Mouse (Mus musculus) naive thymus-derived CD4-positive, alpha-beta T cell, adult 5 months (primary cell): ENCODE data around the gene Oas1g. TPM values are rescaled to one million over a fixed set of nuclear protein-coding genes. Genes with fewer than 3 reads are reported as not detected.

ENCODE experiments used
- polyA plus RNA-seq: library from polyadenylated mRNA; unstranded; fragments of 100-300 nt; shearing (Covaris generic); gene quantifications from one replicate; pipeline ENCODE4 v1.2.1, GENCODE M21; 2017

Gene Oas1g
- polyA plus RNA-seq, result not detected

DNA sequence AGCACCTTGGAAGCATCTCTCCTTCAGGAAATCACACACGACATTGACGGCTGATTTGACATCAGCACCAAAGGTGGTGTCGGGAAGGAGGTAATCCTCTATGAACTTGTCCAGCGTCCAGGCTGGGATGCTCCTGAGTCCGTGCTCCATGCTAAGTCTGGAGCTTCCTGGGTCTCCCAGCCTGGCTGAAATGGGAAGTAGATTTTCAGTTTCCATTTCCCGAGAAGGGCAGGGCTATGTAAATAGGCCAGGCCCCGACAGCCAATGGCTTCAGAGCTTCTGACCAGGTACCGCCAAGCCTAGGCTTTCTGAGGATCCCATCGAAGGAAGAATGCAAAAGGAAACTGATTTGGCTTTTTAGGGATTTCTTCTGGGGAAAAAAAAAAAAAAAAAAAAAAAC is at the start of gene Oas1g:
Gene Oas1g (minus strand): TSS at position 201 of the 400 bp plus-strand sequence.

DNA sequence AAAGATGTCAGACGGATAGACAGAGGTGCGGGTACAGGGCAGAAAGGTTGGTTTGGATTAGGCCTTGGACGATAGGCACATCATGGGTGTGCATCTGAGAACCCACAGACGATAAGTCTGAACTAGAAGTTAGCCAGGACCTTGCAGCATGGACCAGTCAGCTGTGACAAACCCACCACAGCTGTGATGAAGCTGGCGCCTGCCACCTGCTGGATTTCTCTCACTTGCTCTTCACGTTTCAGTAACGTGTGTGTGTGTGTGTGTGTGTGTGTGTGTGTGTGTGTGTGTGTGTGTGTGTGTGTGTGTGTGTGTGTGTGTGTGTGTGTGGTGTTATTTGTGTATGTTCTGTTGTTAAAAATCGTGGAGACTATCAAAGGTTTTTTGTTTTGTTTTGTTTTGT is 26.8 kb upstream of the Oas1g start, which contains the start of gene Oas1d:
Gene Oas1d (plus strand): TSS at position 333 of the 400 bp plus-strand sequence.

DNA sequence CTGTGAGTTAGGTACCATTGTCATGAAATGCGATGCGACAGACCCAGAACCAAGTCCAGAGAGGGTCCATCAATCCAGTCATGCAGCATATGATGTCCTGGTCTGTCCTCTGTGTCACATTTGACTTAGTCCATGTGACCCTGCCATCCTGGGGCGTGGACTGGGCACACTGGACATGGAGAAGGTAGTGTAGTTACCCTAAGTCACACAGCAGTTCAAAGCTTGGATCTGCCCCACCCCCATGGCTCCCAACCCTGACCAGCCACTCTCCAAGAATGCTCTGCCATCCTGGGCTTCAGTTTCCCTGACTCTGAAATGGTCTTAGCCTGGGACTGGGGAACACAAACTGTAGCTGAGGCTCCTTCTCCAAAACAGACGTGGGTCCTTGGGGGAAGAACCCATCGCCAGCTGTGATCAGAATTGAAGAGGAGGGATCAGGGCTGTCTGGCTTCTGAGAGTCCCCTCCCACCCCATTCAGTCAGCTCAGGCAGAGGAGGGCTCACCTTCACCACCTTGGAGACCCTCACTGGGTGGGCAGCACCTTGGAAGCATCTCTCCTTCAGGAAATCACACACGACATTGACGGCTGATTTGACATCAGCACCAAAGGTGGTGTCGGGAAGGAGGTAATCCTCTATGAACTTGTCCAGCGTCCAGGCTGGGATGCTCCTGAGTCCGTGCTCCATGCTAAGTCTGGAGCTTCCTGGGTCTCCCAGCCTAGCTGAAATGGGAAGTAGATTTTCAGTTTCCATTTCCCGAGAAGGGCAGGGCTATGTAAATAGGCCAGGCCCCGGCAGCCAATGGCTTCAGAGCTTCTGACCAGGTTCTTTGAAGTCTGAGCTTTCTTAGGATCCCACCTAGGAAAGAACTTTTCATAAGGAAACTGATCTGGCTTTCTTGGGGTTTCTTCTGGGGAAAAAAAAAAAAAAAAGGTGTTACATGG is 19.6 kb upstream of the Oas1g start, which contains the start of gene Oas1a:
Gene Oas1a (minus strand): TSS at position 731 of the 943 bp plus-strand sequence.

DNA sequence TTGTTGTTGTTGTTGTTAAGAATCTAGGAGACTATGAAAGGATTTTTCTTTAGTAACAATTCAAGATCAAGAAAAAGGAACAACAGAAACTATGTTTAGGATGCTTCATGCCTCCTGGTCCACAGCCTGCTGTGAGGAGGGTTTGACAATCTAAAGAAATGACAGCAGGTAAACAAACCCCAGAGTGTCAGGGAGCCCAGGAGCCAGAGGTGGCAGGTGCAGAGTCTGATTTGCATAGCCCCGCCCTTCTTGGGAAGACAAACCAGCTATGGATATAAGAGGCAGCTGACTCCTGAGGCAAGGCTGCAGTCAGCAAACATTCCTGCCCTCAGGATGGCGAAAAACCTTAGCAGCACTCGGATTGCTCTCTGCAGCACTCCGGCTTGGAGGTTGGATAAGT is 26.3 kb downstream of the Oas1g start, which contains the start of gene Oas1h:
Gene Oas1h (plus strand): TSS at position 301 of the 400 bp plus-strand sequence.

DNA sequence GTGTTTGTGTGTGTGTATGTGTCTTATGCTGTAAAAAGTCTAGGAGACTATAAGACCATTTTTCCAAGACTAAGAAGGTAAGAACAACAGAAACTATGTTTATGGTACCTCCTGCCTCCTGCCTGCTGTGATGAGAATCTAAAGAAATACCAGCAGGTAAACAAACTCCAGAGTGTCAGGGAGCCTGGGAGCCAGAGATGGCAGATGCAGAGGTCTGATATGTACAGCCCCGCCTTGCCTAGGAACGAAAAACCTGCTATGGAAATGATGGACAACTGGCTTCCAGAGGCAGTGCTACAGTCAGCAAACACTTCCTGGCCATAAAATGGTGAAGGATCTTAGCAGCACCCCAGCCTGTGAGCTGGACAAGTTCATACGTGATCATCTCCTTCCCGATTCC is 40.3 kb downstream of the Oas1g start, which contains the start of gene Oas1f:
Gene Oas1f (plus strand): TSS at position 301 of the 400 bp plus-strand sequence.

Other genes starting within 250 kb of the Oas1g start
- 8.6 TPM for gene Rasal1, start 238.8 kb downstream of the Oas1g start, polyA plus RNA-seq
- gene Dtx1, start 175.7 kb downstream of the Oas1g start, polyA plus RNA-seq, result 118 TPM
- 3.9 TPM for gene Oas2, start 137.8 kb downstream of the Oas1g start, polyA plus RNA-seq
- gene Oas3, start 110.0 kb downstream of the Oas1g start, polyA plus RNA-seq, result 3.4 TPM
- not detected for gene Oas1e, start 92.1 kb downstream of the Oas1g start, polyA plus RNA-seq
- 5.8 TPM for gene Oas1c, start 75.1 kb downstream of the Oas1g start, polyA plus RNA-seq
- gene Oas1f, start 40.2 kb downstream of the Oas1g start, polyA plus RNA-seq, result not detected
- gene Oas1h, start 26.2 kb downstream of the Oas1g start, polyA plus RNA-seq, result not detected
- 4.7 TPM for gene Oas1a, start 19.9 kb upstream of the Oas1g start, polyA plus RNA-seq
- gene Oas1d, start 26.9 kb upstream of the Oas1g start, polyA plus RNA-seq, result not detected
- not detected for gene Rph3a, start 122.5 kb upstream of the Oas1g start, polyA plus RNA-seq